Mouse (Mus musculus) brain, embryonic 14.5 days (tissue): ENCODE measurements around the gene Dcdc2a.

ENCODE experiments used
- CTCF ChIP-seq: fragments of 200-500 bp; IDR thresholded peaks from 2 replicates; pipeline ENCODE4 v1.5.1; 2012; ENCODE audit warnings: inconsistent platforms, mild to moderate bottlenecking, moderate library complexity, borderline replicate concordance; ENCODE audit not compliant: insufficient read depth, insufficient read length; ENCODE audit errors: extremely low read depth
- POLR2A ChIP-seq: fragments of 200-500 bp; IDR thresholded peaks from 2 replicates; pipeline ENCODE4 v1.6.1; 2012; ENCODE audit warnings: mild to moderate bottlenecking, inconsistent platforms, borderline replicate concordance; ENCODE audit not compliant: poor library complexity, insufficient read depth, insufficient read length, severe bottlenecking; ENCODE audit errors: extremely low read depth

- no peak for TF ChIP-seq CTCF
- no peak for TF ChIP-seq POLR2A
These were observed 29.2 kb upstream of the Dcdc2a start for GRCm38 (mm10) chr13:25026409-25027113.
